Mouse (Mus musculus) cortical plate, adult 2 months (tissue): ENCODE results near the gene Aen. TPM values are rescaled to one million over a fixed set of nuclear protein-coding genes. Genes with fewer than 3 reads are reported as not detected.

ENCODE experiments used
- H3K27ac ChIP-seq: fragments of 200-500 bp; 2 replicates; pipeline ENCODE4 v1.5.1; 2012; ENCODE audit warnings: low read length, control low read depth, inconsistent platforms; ENCODE audit not compliant: insufficient read depth
- H3K4me1 ChIP-seq: fragments of 200-500 bp; 2 replicates; pipeline ENCODE4 v1.6.1; 2011; ENCODE audit warnings: low read length; ENCODE audit not compliant: control insufficient read depth, insufficient read depth
- H3K4me3 ChIP-seq: fragments of 200-500 bp; 2 replicates; pipeline ENCODE4 v1.5.1; 2011; ENCODE audit warnings: mild to moderate bottlenecking, low read length, control low read depth; ENCODE audit not compliant: insufficient read depth
- CTCF ChIP-seq: fragments of 200-500 bp; IDR thresholded peaks from 2 replicates; pipeline ENCODE4 v1.5.1; 2011; ENCODE audit warnings: mild to moderate bottlenecking, control low read depth, low read length; ENCODE audit not compliant: insufficient read depth; ENCODE audit errors: extremely low read depth
- POLR2A ChIP-seq: fragments of 200-500 bp; IDR thresholded peaks from 2 replicates; pipeline ENCODE4 v1.6.1; 2011; ENCODE audit warnings: mild to moderate bottlenecking, low read length, control low read depth; ENCODE audit not compliant: insufficient read depth; ENCODE audit errors: extremely low read depth
- polyA plus RNA-seq: library from polyadenylated mRNA; depleted of rRNA; stranded (reverse); fragments of >200 nt; gene quantifications from 2 replicates; pipeline ENCODE4 v1.2.3, GENCODE M21; 2012

Gene Aen
- polyA plus RNA-seq, 1 experiment: 22.7 TPM

DNA sequence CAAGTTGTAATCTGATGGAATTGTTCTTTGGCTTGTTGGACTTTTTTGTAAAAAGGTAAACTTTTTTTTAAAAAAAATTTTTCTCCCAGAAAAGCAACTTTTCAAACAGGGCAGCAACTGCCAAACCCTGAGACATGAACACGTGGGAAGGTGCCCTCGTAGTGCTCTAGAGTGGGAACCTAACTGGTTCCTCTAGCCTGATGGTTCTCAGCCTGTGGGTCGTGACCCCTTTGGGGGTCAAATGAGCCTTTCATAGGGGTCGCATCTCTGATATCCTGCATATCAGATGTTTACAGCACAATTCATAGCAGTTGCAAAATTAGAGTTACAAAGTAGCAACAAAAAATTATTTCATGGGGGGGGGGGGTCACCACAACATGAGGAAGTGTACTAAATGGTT is 15.6 kb downstream of the Aen start:
- TF ChIP-seq CTCF: no peak
- TF ChIP-seq POLR2A: no peak
- H3K4me1 ChIP-seq: no peaks in the 10 kb centered on the region
- H3K4me3 ChIP-seq: no peak overlapping the region
- no peak overlapping the region for H3K27ac ChIP-seq

DNA sequence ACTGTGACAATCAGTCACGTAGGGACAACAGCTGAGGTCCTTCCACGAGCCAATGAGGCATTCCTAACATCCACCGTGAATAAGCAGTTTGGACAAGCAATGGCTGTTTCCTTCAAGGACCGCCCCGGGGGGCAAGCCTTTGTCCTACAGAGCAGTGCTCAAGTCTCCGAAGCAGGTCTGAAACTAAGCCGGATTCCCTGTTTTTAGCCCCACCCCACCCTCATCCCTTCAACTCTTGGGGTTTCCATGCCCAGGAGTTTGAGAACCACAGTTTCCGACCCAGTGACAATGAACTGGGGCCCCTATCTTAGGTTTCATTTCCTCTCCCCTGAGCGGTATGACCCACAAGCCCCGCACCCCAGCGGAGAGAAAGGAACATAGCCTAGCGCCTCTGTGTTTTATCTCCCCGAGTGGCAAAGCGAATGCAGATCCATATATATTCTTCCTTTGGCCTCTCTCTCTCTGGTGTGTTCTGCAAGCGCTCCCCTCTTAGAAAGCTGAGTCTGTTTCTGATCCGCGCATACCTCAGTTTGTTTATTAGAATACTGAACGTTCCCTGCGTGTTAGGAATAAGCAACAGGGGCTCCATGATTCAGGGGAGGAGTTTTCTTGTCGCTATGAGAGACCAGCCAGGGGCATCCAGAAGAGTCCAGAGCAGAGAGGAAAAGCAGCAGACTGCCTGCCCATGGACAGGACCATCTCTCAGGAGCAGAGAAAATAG is 16.8 kb downstream of the Aen start:
- TF ChIP-seq POLR2A (no peak), CTCF (no peak)
- Histone ChIP-seq H3K27ac (no peak overlapping the region), H3K4me1 (no peaks in the 10 kb centered on the region), H3K4me3 (no peak overlapping the region; the same call in 1 of the 2 replicates)

DNA sequence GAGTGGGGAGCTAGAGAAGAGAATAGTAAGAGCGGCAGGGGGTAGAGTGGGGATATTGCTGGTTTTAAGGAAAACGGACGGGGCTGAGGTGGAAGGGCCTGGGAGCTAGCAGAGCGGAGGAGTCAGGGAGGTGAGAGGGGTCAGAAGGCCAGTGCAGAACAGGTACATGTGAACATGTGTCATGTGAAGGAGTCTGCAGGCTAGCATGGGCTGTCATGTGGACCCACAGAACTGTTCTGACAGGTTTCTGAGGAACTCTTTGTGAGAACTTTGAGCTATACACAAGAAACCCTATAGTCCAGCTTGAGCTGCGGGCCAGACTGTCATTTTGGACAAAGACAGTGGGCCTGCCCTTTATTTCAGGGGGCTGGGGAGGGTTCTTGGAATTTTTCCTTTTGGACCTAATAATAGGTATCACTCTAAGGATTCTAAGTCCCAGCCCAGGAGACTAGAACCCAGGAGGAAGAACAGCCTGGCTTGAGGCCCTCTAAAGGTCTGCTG is 17.4 kb downstream of the Aen start, which contains the start of gene Isg20:
Gene Isg20, plus strand, starts transcription at position 451 of the 501 bp plus-strand sequence.
- no peak within 1 kb of the TSS for H3K27ac ChIP-seq
- H3K4me1 ChIP-seq: no peaks in the 10 kb centered on the region
- no peak for TF ChIP-seq CTCF
- no peak for TF ChIP-seq POLR2A
- H3K4me3 ChIP-seq: peak within 1 kb of the TSS; percentile 34

DNA sequence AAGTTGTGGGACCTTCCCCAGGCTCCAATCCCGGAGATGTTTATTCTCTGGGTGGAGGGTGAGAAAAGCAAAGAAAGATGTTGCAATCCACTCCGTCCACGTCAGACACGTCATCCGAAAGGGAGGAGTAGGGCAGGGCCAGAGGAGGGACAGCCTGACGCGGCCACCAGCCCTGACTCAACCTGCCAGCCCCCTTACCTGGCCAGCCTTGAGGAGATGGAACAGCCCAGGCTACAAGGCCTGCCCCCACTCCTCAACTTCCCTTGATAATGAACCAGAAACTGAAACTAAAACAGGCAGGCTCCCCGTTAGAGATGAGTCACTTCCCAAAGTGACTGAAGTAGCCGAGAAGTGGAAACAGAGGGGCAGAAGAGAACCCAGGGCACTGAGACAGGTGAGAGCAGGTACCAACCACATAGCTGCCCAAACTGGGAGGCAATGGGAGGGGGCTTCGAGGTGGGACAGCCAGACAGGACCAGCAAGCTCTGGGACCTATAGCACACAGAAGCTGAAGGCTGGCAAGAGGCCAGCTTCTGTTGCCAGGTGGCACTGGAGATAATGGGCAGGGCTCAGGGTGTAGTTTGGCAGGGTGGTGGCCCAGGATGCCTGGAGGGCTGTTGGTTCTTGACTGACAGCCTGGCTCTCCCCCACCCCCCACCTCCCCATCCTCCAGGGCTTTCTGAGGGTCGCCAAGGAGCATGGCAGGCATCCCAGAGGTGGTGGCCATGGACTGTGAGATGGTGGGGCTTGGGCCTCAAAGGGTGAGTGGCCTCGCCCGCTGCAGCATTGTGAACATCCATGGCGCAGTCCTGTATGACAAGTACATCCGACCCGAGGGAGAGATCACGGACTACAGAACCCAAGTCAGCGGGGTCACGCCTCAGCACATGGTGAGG is 18.2 kb downstream of the Aen start:
- TF ChIP-seq POLR2A (no peak), CTCF (no peak)
- Histone ChIP-seq H3K27ac (no peak overlapping the region), H3K4me3 (peak overlapping the region; percentile 34), H3K4me1 (no peaks in the 10 kb centered on the region)

- Histone ChIP-seq H3K4me1 (no peaks in the 10 kb centered on the region), H3K4me3 (no peak overlapping the region), H3K27ac (no peak overlapping the region)
- TF ChIP-seq CTCF (no peak), POLR2A (no peak)
Observed at GRCm38 (mm10) chr7:78914545-78914845, 18.8 kb downstream of the Aen start.

GRCm38 (mm10) chr7:78914896-78915510 is 19.3 kb downstream of the Aen start:
- Histone ChIP-seq H3K27ac (no peak overlapping the region), H3K4me3 (no peak overlapping the region), H3K4me1 (no peaks in the 10 kb centered on the region)
- TF ChIP-seq CTCF: no peak
- no peak for TF ChIP-seq POLR2A

DNA sequence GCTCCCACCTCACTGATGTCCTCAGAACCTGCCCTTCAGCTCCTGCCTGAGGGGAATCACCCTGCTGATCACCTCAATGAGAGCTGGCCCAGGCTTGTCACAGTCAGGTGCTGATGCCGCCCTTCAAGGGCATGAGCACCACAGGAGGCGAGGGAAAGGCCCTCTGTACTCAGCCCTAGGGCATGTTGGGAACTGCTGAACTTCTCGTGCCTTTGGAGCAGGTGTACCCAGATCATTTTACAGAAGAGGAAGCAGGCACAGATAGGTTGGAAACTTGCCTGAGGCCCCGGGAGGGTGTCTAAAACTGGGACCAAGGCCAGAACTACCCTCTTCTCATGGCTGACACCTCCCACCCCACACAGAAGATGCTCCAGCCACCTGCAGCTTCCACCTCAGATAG is 23.0 kb downstream of the Aen start:
- TF ChIP-seq POLR2A (no peak), CTCF (no peak)

GRCm38 (mm10) chr7:78922506-78922905 is 26.9 kb downstream of the Aen start:
- H3K4me3 ChIP-seq: no peak overlapping the region

More for the DNA sequence above, 23.0 kb downstream of the Aen start:
- Histone ChIP-seq H3K4me3 (no peak overlapping the region), H3K4me1 (no peaks in the 10 kb centered on the region), H3K27ac (no peak overlapping the region)

DNA sequence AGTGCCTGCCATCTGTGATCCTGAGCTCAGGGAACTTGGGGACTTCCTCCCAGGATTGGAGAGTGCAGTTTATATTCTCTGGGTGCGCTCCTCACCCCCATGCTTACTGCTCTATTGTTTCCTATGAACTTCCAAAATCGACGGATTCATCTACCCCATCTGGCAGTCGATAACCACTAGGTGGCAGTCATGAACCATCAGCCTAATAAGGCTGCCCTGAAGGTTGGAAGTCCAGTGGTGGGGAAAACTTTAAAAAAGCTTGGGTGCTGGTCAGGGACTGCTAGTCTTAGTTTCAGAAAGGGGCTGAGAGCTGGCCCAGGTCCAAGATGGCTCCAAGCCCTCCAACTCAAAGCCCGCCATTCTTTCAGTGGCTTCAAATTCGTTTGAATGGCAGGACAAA is 28.6 kb downstream of the Aen start:
- TF ChIP-seq CTCF (peak; percentile 95), POLR2A (no peak)
- Histone ChIP-seq H3K27ac (no peak overlapping the region), H3K4me3 (no peak overlapping the region), H3K4me1 (no peaks in the 10 kb centered on the region)

More at GRCm38 (mm10) chr7:78922506-78922905, 26.9 kb downstream of the Aen start:
- no peak overlapping the region for H3K27ac ChIP-seq
- no peak for TF ChIP-seq CTCF
- TF ChIP-seq POLR2A: no peak
- H3K4me1 ChIP-seq: no peaks in the 10 kb centered on the region

DNA sequence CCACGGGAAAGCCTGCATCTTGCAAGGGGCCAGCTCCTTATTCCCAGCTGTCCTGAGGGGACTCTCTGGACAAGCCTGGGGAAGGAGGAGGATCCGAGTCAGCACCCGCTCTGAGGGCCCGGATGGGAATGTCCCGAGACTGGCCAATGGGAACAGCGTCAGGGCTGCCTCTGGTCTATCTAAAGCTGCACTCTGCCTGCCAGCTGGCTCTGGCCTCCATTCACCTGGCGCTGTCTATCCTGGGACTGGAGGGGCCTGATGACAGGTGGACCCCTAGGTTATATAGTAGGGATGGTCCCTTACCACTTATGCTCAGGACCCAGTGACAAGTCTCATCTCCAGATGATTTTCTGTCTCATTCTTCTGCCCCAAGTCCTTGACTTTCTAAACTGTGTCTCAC is 29.1 kb downstream of the Aen start:
- no peak for TF ChIP-seq CTCF
- no peak for TF ChIP-seq POLR2A
- Histone ChIP-seq H3K4me1 (no peaks in the 10 kb centered on the region), H3K4me3 (no peak overlapping the region), H3K27ac (no peak overlapping the region)
